Mouse (Mus musculus) kidney, embryonic 14.5 days (tissue): ENCODE results near the gene Abcc6. TPM values are rescaled to one million over a fixed set of nuclear protein-coding genes. Genes with fewer than 3 reads are reported as not detected.

Experiments
- ATAC-seq: fragments of 200-750 bp; cut with Nextera tagmentation; 2 replicates; pipeline ENCODE4 v1.8.0; 2017; ENCODE audit warnings: moderate number of reproducible peaks, mild to moderate bottlenecking, moderate TSS enrichment, moderate library complexity; ENCODE audit not compliant: low FRiP score, low TSS enrichment
- H3K27ac ChIP-seq: fragments of 300-500 bp; sonication (generic); 2 replicates; pipeline ENCODE4 v1.5.1; 2014; ENCODE audit warnings: low read depth, mild to moderate bottlenecking, low read length, moderate library complexity, mixed read lengths
- H3K27me3 ChIP-seq: fragments of 300-500 bp; sonication (generic); 2 replicates; pipeline ENCODE4 v1.6.1; 2014; ENCODE audit warnings: mild to moderate bottlenecking, low read length; ENCODE audit not compliant: control insufficient read depth, insufficient read depth
- H3K36me3 ChIP-seq: fragments of 300-500 bp; sonication (generic); 2 replicates; pipeline ENCODE4 v1.6.1; 2014; ENCODE audit warnings: low read length, mixed read lengths; ENCODE audit not compliant: control insufficient read depth, insufficient read depth
- H3K4me1 ChIP-seq: fragments of 300-500 bp; sonication (generic); 2 replicates; pipeline ENCODE4 v1.6.1; 2014; ENCODE audit warnings: low read length, mixed read lengths; ENCODE audit not compliant: control insufficient read depth, insufficient read depth
- H3K4me2 ChIP-seq: fragments of 300-500 bp; sonication (generic); replicated peaks from 2 replicates; pipeline ENCODE4 v1.6.1; 2014; ENCODE audit warnings: low read depth, mild to moderate bottlenecking, low read length
- H3K4me3 ChIP-seq: fragments of 300-500 bp; sonication (generic); 2 replicates; pipeline ENCODE4 v1.5.1; 2014; ENCODE audit warnings: mild to moderate bottlenecking, low read length
- H3K9ac ChIP-seq: fragments of 300-500 bp; sonication (generic); 2 replicates; pipeline ENCODE4 v1.6.1; 2014; ENCODE audit warnings: low read depth, mild to moderate bottlenecking, low read length, moderate library complexity
- H3K9me3 ChIP-seq: fragments of 300-500 bp; sonication (generic); 2 replicates; pipeline ENCODE4 v1.6.1; 2016; ENCODE audit warnings: low read length; ENCODE audit not compliant: control insufficient read depth
- WGBS: fragments of 180-500 bp; shearing (Covaris S2); extraction: QIAGEN DNeasy Blood & Tissue Kit; methylation state at CpG from one replicate; pipeline ENCODE4 v1.1.7; 2014; 5-methylcytosine and 5-hydroxymethylcytosine counted together
- polyA plus RNA-seq: library from polyadenylated mRNA; unstranded; fragments of >200 nt; fragmentation: Nextera tagmentation; extraction: Ambion mirVana; gene quantifications from 2 replicates; pipeline ENCODE4 v1.2.1, GENCODE M21; 2014

Gene Abcc6
- polyA plus RNA-seq, 1 experiment from 2014 or later, result 0.53 TPM

DNA sequence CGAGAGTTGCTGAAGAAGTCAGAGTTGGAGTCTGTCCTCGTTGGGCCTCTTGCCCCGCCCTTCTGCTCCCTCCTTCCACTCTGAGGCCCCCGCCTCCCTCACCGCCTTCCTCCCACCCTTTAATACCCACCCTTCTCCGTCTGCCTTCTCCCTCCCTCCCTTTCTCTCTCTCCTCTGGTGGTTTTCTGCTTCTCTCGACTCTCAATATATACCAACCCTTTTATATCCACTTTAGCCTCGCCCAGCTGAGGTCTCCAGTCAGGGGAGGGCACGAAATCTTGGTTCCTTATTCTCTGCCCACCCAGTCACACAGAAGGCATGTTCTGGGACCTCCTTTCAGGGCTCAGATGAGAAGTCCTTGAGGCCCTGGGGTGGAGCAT, 108.9 kb downstream of the Abcc6 start, which contains the start of gene Emp3:
Gene Emp3, minus strand, starts transcription at position 163 of the 380 bp plus-strand sequence.
- no peak for ATAC-seq
- Histone ChIP-seq H3K27me3 (no peaks in the 10 kb centered on the region), H3K4me2 (peak within 1 kb of the TSS; percentile 50), H3K36me3 (no peaks in the 10 kb centered on the region; the same call in 1 of the 2 replicates), H3K4me1 (peaks cover 58% of the 10 kb centered on the region), H3K27ac (peak within 1 kb of the TSS; percentile 90), H3K9me3 (0 out of 2 replicates have a peak, but pooled peaks cover 4% of the 10 kb centered on the region), H3K4me3 (peak within 1 kb of the TSS; percentile 46), H3K9ac (peak within 1 kb of the TSS; percentile 65)
- WGBS, result 22% methylated on average over 9 of the region's 9 CpGs

- H3K27ac ChIP-seq, result peak overlapping the region; percentile 89
- no peaks in the 10 kb centered on the region for H3K27me3 ChIP-seq
- H3K36me3 ChIP-seq, result no peaks in the 10 kb centered on the region; the same call in 1 of the 2 replicates
- peak overlapping the region; percentile 50 for H3K4me2 ChIP-seq
- WGBS, result 30% methylated on average over 9 of the region's 9 CpGs
- ATAC-seq, result no peak
- H3K9me3 ChIP-seq, result 0 out of 2 replicates have a peak, but pooled peaks cover 4% of the 10 kb centered on the region
- H3K4me3 ChIP-seq, result peak overlapping the region; percentile 46
- H3K9ac ChIP-seq, result peak overlapping the region; percentile 65
- H3K4me1 ChIP-seq, result peaks cover 63% of the 10 kb centered on the region
Observed at GRCm38 (mm10) chr7:45920583-45921241, 109.4 kb downstream of the Abcc6 start.

GRCm38 (mm10) chr7:45919761-45920160, 110.3 kb downstream of the Abcc6 start:
- 76% methylated on average over 4 of the region's 4 CpGs for WGBS
- ATAC-seq, result no peak
- peak overlapping the region; percentile 50 for H3K4me2 ChIP-seq
- 0 out of 2 replicates have a peak, but pooled peaks cover 1% of the 10 kb centered on the region for H3K9me3 ChIP-seq
- peak overlapping the region; percentile 46 for H3K4me3 ChIP-seq
- peak overlapping the region; percentile 65; the same call in 1 of the 2 replicates for H3K9ac ChIP-seq
- no peaks in the 10 kb centered on the region for H3K27me3 ChIP-seq
- H3K27ac ChIP-seq, result peak overlapping the region; percentile 89; the same call in 1 of the 2 replicates
- no peaks in the 10 kb centered on the region; the same call in 1 of the 2 replicates for H3K36me3 ChIP-seq
- peaks cover 60% of the 10 kb centered on the region for H3K4me1 ChIP-seq

GRCm38 (mm10) chr7:45919083-45919671, 110.9 kb downstream of the Abcc6 start:
- Histone ChIP-seq H3K27me3 (no peaks in the 10 kb centered on the region), H3K9me3 (no peaks in the 10 kb centered on the region), H3K36me3 (no peaks in the 10 kb centered on the region; the same call in 1 of the 2 replicates), H3K27ac (no peak overlapping the region), H3K9ac (0 out of 2 replicates have a peak overlapping the region, but pooled peaks have one; percentile 65), H3K4me2 (peak overlapping the region; percentile 50; the same call in 1 of the 2 replicates), H3K4me3 (no peak overlapping the region), H3K4me1 (peaks cover 57% of the 10 kb centered on the region)
- ATAC-seq, result no peak
- 76% methylated on average over 14 of the region's 14 CpGs for WGBS

DNA sequence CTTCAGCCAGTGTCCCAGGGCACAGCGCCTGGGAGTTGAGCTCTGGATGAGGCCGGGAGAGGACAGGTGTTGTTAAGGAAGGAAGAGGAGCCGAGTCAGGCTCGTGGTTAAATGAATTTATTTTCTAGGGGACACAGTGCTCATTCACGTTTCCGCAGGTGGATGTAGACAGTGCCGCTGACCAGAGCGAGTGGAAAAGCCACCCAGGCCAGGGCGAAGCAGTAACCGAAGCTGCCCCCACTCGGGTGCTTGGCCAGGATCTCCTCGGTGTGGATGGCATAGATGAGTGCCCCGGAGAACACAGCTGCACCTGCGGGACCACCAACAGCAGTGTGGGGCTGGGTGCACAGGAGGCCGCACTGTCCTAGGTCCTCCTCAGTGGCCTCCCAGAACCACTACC, 112.2 kb downstream of the Abcc6 start:
- 76% methylated on average over 15 of the region's 15 CpGs for WGBS
- Histone ChIP-seq H3K9me3 (no peaks in the 10 kb centered on the region), H3K27me3 (no peaks in the 10 kb centered on the region), H3K4me2 (peak overlapping the region; percentile 44; the same call in 1 of the 2 replicates), H3K4me1 (peaks cover 57% of the 10 kb centered on the region), H3K27ac (peak overlapping the region; percentile 90), H3K4me3 (no peak overlapping the region), H3K36me3 (no peaks in the 10 kb centered on the region; the same call in 1 of the 2 replicates), H3K9ac (peak overlapping the region; percentile 23; the same call in 1 of the 2 replicates)
- no peak for ATAC-seq

Other genes starting within 250 kb of the Abcc6 start
- 2.8 and 4.2 TPM in 2 replicates for gene Lmtk3, start 246.6 kb downstream of the Abcc6 start, polyA plus RNA-seq
- 3.2 and 3.8 TPM in 2 replicates for gene Sult2b1, start 245.6 kb downstream of the Abcc6 start, polyA plus RNA-seq
- 109 and 111 TPM in 2 replicates for gene Cyth2, start 215.7 kb downstream of the Abcc6 start, polyA plus RNA-seq
- gene Kcnj14, start 205.5 kb downstream of the Abcc6 start, polyA plus RNA-seq, result 1.2 and 1.3 TPM in 2 replicates
- gene Grwd1, start 199.4 kb downstream of the Abcc6 start, polyA plus RNA-seq, result 69.5 and 93.5 TPM in 2 replicates
- gene Kdelr1, start 157.5 kb downstream of the Abcc6 start, polyA plus RNA-seq, result 145 and 184 TPM in 2 replicates
- 0.28 and 0.37 TPM in 2 replicates for gene Grin2d, start 151.9 kb downstream of the Abcc6 start, polyA plus RNA-seq
- gene Syngr4, start 133.6 kb downstream of the Abcc6 start, polyA plus RNA-seq, result 0.90 and 2.1 TPM in 2 replicates
- gene Tmem143, start 133.4 kb downstream of the Abcc6 start, polyA plus RNA-seq, result 4.5 and 5.0 TPM in 2 replicates
- gene Emp3, start 108.9 kb downstream of the Abcc6 start, polyA plus RNA-seq, result 171 and 182 TPM in 2 replicates
- gene Ccdc114, start 106.2 kb downstream of the Abcc6 start, polyA plus RNA-seq, result 8.0 and 10.0 TPM in 2 replicates
- 23.7 and 24.5 TPM in 2 replicates for gene Nomo1, start 3.4 kb upstream of the Abcc6 start, polyA plus RNA-seq
- 0.10 and 0.19 TPM in 2 replicates for gene Kcnj11, start 70.5 kb upstream of the Abcc6 start, polyA plus RNA-seq
- gene Abcc8, start 149.7 kb upstream of the Abcc6 start, polyA plus RNA-seq, result 1.5 and 1.9 TPM in 2 replicates
- gene Ush1c, start 208.2 kb upstream of the Abcc6 start, polyA plus RNA-seq, result 4.7 and 8.7 TPM in 2 replicates
- gene Otog, start 210.7 kb upstream of the Abcc6 start, polyA plus RNA-seq, result 0.03 TPM in 1 of 2 replicates, not detected in the other